Mouse (Mus musculus) kidney, embryonic 14.5 days (tissue): ENCODE results near the gene Catsperg1. TPM values are rescaled to one million over a fixed set of nuclear protein-coding genes. Genes with fewer than 3 reads are reported as not detected.
"Not testable (repeated sequence)": the region's sequence is repeated elsewhere in the genome, so short reads cannot be mapped to it uniquely, and the experiment has no call there.

Experiments
- ATAC-seq: fragments of 200-750 bp; cut with Nextera tagmentation; 2 replicates; pipeline ENCODE4 v1.8.0; 2017; ENCODE audit warnings: moderate number of reproducible peaks, mild to moderate bottlenecking, moderate TSS enrichment, moderate library complexity; ENCODE audit not compliant: low FRiP score, low TSS enrichment
- H3K27ac ChIP-seq: fragments of 300-500 bp; sonication (generic); 2 replicates; pipeline ENCODE4 v1.5.1; 2014; ENCODE audit warnings: low read depth, mild to moderate bottlenecking, low read length, moderate library complexity, mixed read lengths
- H3K27me3 ChIP-seq: fragments of 300-500 bp; sonication (generic); 2 replicates; pipeline ENCODE4 v1.6.1; 2014; ENCODE audit warnings: mild to moderate bottlenecking, low read length; ENCODE audit not compliant: control insufficient read depth, insufficient read depth
- H3K36me3 ChIP-seq: fragments of 300-500 bp; sonication (generic); 2 replicates; pipeline ENCODE4 v1.6.1; 2014; ENCODE audit warnings: low read length, mixed read lengths; ENCODE audit not compliant: control insufficient read depth, insufficient read depth
- H3K4me1 ChIP-seq: fragments of 300-500 bp; sonication (generic); 2 replicates; pipeline ENCODE4 v1.6.1; 2014; ENCODE audit warnings: low read length, mixed read lengths; ENCODE audit not compliant: control insufficient read depth, insufficient read depth
- H3K4me2 ChIP-seq: fragments of 300-500 bp; sonication (generic); replicated peaks from 2 replicates; pipeline ENCODE4 v1.6.1; 2014; ENCODE audit warnings: low read depth, mild to moderate bottlenecking, low read length
- H3K4me3 ChIP-seq: fragments of 300-500 bp; sonication (generic); 2 replicates; pipeline ENCODE4 v1.5.1; 2014; ENCODE audit warnings: mild to moderate bottlenecking, low read length
- H3K9ac ChIP-seq: fragments of 300-500 bp; sonication (generic); 2 replicates; pipeline ENCODE4 v1.6.1; 2014; ENCODE audit warnings: low read depth, mild to moderate bottlenecking, low read length, moderate library complexity
- H3K9me3 ChIP-seq: fragments of 300-500 bp; sonication (generic); 2 replicates; pipeline ENCODE4 v1.6.1; 2016; ENCODE audit warnings: low read length; ENCODE audit not compliant: control insufficient read depth
- WGBS: fragments of 180-500 bp; shearing (Covaris S2); extraction: QIAGEN DNeasy Blood & Tissue Kit; methylation state at CpG from one replicate; pipeline ENCODE4 v1.1.7; 2014; 5-methylcytosine and 5-hydroxymethylcytosine counted together
- polyA plus RNA-seq: library from polyadenylated mRNA; unstranded; fragments of >200 nt; fragmentation: Nextera tagmentation; extraction: Ambion mirVana; gene quantifications from 2 replicates; pipeline ENCODE4 v1.2.1, GENCODE M21; 2014

Gene Catsperg1
- polyA plus RNA-seq, 1 experiment from 2014 or later = 0.97 TPM

DNA sequence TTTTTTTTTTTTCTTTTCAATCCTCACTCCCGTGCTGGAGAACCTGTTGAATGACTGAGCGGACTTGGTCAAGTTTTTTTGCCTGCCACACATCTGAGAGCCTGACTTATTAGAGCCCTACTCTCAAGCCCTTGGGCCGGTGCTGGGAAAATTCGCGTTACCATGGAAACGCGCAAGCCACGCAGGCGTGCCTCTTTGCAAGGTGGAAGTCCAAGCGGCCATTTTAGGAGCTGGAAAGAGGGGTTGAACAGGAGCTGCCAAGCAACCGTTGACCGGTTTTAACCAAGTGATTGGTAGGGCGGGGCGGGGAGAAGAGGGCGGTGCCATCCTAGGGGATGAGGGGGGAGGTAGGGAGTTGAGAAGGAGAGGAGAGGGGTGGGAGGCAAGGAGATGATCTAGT lies 1.0 kb upstream of the Catsperg1 start:
- no peaks in the 10 kb centered on the region for H3K4me1 ChIP-seq
- H3K9me3 ChIP-seq = peaks cover 7% of the 10 kb centered on the region; the same call in 1 of the 2 replicates
- no peak for ATAC-seq
- 50% methylated on average over 15 of the region's 15 CpGs for WGBS
- no peak overlapping the region for H3K9ac ChIP-seq
- no peak overlapping the region for H3K4me2 ChIP-seq
- H3K27ac ChIP-seq = no peak overlapping the region
- H3K36me3 ChIP-seq = no peaks in the 10 kb centered on the region
- H3K4me3 ChIP-seq = no peak overlapping the region
- no peaks in the 10 kb centered on the region for H3K27me3 ChIP-seq

GRCm38 (mm10) chr7:29214236-29214635 lies 401 bp upstream of the Catsperg1 start:
- H3K9ac ChIP-seq = no peak overlapping the region
- WGBS = 46% methylated on average over 2 of the region's 2 CpGs
- no peak overlapping the region for H3K27ac ChIP-seq
- H3K27me3 ChIP-seq = no peaks in the 10 kb centered on the region
- H3K4me1 ChIP-seq = no peaks in the 10 kb centered on the region
- H3K9me3 ChIP-seq = peaks cover 3% of the 10 kb centered on the region; the same call in 1 of the 2 replicates
- H3K4me2 ChIP-seq = no peak overlapping the region
- no peak overlapping the region for H3K4me3 ChIP-seq
- no peak for ATAC-seq
- no peaks in the 10 kb centered on the region for H3K36me3 ChIP-seq

DNA sequence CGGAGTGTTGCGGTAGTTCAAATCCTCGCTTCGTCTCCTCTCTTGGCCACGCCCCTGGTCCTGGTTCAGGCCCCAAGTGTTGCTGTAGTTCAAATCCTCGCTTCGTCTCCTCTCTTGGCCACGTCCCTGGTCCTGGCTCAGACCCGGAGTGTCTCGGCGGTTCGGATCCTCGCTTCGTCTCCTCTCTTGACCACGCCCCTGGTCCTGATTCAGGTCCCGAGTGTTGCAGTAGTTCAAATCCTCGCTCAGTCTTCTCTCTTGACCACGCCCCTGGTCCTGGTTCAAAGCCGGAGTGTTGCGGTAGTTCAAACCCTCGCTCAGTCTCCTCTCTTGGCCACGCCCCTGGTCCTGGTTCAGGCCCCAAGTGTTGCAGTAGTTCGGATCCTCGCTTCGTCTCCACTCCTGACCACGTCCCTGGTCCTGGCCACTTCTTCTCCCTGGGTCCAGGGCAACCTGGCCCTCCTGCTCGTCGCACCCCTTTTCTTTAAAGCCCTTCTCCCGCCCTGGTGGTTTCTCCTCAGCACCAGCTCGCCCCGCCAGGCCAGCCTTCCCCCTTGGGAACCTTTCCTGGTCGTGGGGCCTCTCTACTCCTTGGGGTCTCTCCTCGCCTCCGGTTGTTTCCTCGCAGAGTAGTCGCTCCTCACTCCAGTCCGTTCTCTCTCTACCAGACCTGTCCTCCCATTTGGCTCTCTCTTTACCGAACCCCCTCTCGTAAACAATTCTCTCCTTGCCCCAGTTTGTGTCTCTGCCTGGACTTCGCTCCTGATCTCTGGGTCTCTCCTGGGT lies 867 bp downstream of the Catsperg1 start:
- peak overlapping the region; percentile 31 for H3K4me2 ChIP-seq
- not testable (repeated sequence) for H3K9ac ChIP-seq, H3K27ac ChIP-seq, H3K27me3 ChIP-seq, H3K4me1 ChIP-seq, H3K36me3 ChIP-seq, H3K9me3 ChIP-seq, ATAC-seq
- peak overlapping the region; percentile 2; the same call in 1 of the 2 replicates for H3K4me3 ChIP-seq
- WGBS = 16% methylated on average over 40 of the region's 40 CpGs

DNA sequence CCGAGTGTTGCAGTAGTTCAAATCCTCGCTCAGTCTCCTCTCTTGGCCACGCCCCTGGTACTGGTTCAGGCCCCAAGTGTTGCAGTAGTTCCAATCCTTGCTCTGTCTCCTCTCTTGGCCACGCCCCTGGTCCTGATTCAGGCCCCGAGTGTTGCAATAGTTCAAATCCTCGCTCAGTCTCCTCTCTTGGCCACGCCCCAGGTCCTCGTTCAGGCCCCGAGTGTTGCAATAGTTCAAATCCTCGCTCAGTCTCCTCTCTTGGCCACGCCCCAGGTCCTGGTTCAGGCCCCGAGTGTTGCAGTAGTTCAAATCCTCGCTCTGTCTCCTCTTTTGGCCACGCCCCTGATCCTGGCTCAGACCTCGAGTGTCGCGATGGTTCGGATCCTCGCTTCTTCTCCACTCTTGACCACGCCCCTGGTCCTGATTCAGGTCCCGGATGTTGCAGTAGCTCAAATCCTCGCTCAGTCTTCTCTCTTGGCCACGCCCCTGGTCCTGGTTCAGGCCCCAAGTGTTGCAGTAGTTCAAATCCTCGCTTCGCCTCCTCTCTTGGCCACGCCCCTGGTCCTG lies 1.6 kb downstream of the Catsperg1 start:
- no peak for ATAC-seq
- H3K9ac ChIP-seq = no peak overlapping the region
- WGBS = 12% methylated on average over 26 of the region's 26 CpGs
- H3K4me2 ChIP-seq = peak overlapping the region; percentile 37
- H3K27me3 ChIP-seq = no peaks in the 10 kb centered on the region
- no peaks in the 10 kb centered on the region for H3K36me3 ChIP-seq
- no peak overlapping the region for H3K27ac ChIP-seq
- H3K4me3 ChIP-seq = peak overlapping the region; percentile 28
- peaks cover 3% of the 10 kb centered on the region; the same call in 1 of the 2 replicates for H3K9me3 ChIP-seq
- no peaks in the 10 kb centered on the region for H3K4me1 ChIP-seq

DNA sequence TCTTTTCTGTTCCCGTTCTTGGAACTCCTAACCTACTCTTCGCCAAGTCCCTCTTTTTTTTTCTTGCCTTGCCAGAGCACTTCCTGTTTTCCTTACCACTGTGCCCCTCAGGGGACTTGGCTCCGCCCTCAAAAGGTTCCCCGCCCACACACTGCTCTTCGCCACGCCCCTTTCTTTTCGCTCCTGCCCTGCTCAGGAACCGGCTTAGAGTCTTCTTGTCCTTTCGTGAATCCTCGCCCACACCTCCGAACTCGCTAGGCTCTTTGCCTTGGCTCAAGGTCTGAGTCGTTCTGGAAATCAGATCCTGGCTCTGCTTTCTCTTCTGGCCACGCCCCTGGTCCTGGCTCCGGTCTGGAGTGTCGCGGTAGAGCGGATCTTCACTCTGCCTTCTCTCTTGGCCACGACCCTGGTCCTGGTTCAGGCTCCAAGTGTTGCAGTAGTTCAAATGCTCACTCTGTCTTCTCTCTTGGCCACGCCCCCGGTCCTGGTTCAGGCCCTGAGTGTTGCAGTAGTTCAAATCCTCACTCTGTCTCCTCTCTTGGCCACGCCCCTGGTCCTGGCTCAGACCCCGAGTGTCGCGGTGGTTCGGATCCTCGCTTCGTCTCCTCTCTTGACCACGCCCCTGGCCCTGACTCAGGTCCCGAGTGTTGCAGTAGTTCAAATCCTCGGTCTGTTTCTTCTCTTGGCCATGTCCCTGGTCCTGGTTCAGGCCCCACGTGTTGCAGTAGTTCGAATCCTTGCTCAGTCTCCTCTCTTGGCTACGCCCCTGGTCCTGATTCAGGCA lies 2.2 kb downstream of the Catsperg1 start:
- ATAC-seq = peak; percentile 78
- no peaks in the 10 kb centered on the region for H3K4me1 ChIP-seq
- H3K9me3 ChIP-seq = peaks cover 3% of the 10 kb centered on the region; the same call in 1 of the 2 replicates
- no peak overlapping the region for H3K9ac ChIP-seq
- H3K27me3 ChIP-seq = no peaks in the 10 kb centered on the region
- WGBS = 5% methylated on average over 34 of the region's 34 CpGs
- H3K4me3 ChIP-seq = peak overlapping the region; percentile 28
- H3K27ac ChIP-seq = peak overlapping the region; percentile 8; the same call in 1 of the 2 replicates
- no peaks in the 10 kb centered on the region for H3K36me3 ChIP-seq
- H3K4me2 ChIP-seq = peak overlapping the region; percentile 37

DNA sequence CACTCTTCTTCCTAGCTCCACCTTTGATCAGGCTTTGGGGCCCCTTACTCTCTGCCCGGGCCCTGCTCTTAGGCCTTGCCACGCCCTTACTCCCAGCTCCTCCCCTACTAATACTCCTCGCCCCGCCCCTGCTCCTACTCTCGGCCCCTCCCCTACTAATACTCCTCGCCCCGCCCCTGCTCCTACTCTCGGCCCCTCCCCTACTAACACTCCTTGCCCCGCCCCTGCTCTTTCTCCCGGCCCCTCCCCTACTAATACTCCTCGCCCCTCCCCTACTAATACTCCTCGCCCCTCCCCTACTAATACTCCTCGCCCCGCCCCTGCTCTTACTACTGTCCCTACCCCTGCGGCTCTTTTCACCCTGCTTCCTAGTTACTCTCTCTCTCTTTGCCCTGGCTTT lies 2.8 kb downstream of the Catsperg1 start:
- H3K9ac ChIP-seq, H3K4me1 ChIP-seq, H3K9me3 ChIP-seq, H3K36me3 ChIP-seq, H3K27me3 ChIP-seq: not testable (repeated sequence)
- Histone ChIP-seq H3K4me3 (peak overlapping the region; percentile 28; the same call in 1 of the 2 replicates), H3K4me2 (peak overlapping the region; percentile 37), H3K27ac (peak overlapping the region; percentile 8; the same call in 1 of the 2 replicates)
- ATAC-seq = peak; percentile 44
- 24% methylated on average over 15 of the region's 15 CpGs for WGBS

GRCm38 (mm10) chr7:29202577-29202976 lies 11.3 kb downstream of the Catsperg1 start:
- WGBS = 88% methylated on average over 6 of the region's 6 CpGs
- H3K9ac ChIP-seq = no peak overlapping the region
- H3K4me2 ChIP-seq = no peak overlapping the region
- H3K27ac ChIP-seq = no peak overlapping the region
- ATAC-seq = no peak
- H3K4me3 ChIP-seq = no peak overlapping the region
- no peaks in the 10 kb centered on the region for H3K27me3 ChIP-seq
- no peaks in the 10 kb centered on the region for H3K9me3 ChIP-seq
- H3K36me3 ChIP-seq = no peaks in the 10 kb centered on the region
- H3K4me1 ChIP-seq = no peaks in the 10 kb centered on the region

DNA sequence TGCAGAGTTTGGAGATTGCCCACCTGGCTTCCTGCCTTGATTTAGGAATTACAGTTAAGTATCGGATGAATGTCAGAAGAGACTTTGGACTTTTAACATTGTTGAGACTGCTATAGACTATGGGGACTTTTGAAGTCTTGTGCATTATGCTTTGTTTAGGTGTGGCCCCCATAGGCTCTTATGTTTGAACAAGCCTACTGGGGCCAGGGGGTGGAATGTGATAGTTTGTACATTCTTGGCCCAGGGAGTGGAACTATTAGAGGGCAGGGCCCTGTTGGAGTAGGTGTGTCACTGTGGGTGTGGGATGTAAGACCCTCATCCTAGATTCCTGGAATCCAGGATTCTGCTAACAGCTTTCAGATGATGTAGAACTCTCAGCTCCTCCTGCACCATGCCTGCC lies 19.6 kb downstream of the Catsperg1 start:
- 93% methylated on average over 1 of the region's 1 CpGs for WGBS
- H3K36me3 ChIP-seq, H3K4me2 ChIP-seq, ATAC-seq, H3K27ac ChIP-seq, H3K4me3 ChIP-seq, H3K4me1 ChIP-seq, H3K9me3 ChIP-seq, H3K27me3 ChIP-seq, H3K9ac ChIP-seq: not testable (repeated sequence)

DNA sequence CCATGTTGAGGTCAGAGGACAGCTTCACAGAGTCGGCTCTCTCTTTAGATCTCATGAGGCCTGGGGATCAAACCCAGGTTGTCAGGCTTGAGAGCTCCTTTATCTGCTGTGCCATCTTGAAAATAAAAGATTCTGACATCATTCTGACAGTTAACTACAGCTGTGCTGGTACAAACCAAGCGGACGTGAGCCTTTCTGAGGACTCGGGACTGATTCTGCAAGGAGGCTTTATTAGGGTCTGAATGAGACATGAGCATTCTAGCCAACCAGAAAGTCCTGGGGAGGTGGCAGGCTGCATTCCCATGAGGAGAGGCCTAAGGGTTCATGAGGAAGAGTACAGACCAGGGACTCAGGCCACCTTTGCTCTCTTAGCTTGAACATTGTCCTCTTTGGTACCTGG lies 32.5 kb downstream of the Catsperg1 start:
- not testable (repeated sequence) for H3K9me3 ChIP-seq, H3K27ac ChIP-seq, H3K27me3 ChIP-seq, H3K4me2 ChIP-seq, ATAC-seq, H3K9ac ChIP-seq, H3K36me3 ChIP-seq, H3K4me3 ChIP-seq, H3K4me1 ChIP-seq
- 90% methylated on average over 4 of the region's 4 CpGs for WGBS
